Mouse (Mus musculus): ENCODE measurements at regions not wholly inside any gene's neighbourhood (a gene's known extent, or its start where the extent isn't known, plus 50 kb on each side); places are given as distances from the start of the nearest gene placed in this dataset.
A peak's percentile ranks its signal among the peaks of the same experiment; 100 is the strongest.

- no peak for ATAC-seq (replicated peaks; ENCODE audit: low FRiP score, low TSS enrichment, poor library complexity, severe bottlenecking)
These were observed 142.1 kb downstream of the Psmg1 start for GRCm38 (mm10) chr16:95848555-95849082.

- no peak for ATAC-seq (replicated peaks; ENCODE audit: low FRiP score, low TSS enrichment, poor library complexity, severe bottlenecking)
These were observed 142.8 kb downstream of the Psmg1 start for GRCm38 (mm10) chr16:95847765-95848483.

- ATAC-seq (replicated peaks; ENCODE audit: low FRiP score, low TSS enrichment, poor library complexity, severe bottlenecking) = no peak
These were observed 143.5 kb downstream of the Ets2 start for GRCm38 (mm10) chr16:95845323-95845860.

GRCm38 (mm10) chr16:95844691-95845090, 142.8 kb downstream of the Ets2 start:
- ATAC-seq (replicated peaks; ENCODE audit: low FRiP score, low TSS enrichment, poor library complexity, severe bottlenecking) = no peak

GRCm38 (mm10) chr16:95842766-95843165, 140.9 kb downstream of the Ets2 start:
- ATAC-seq (replicated peaks; ENCODE audit: low FRiP score, low TSS enrichment, poor library complexity, severe bottlenecking) = no peak

GRCm38 (mm10) chr16:95839512-95840253, 137.8 kb downstream of the Ets2 start:
- ATAC-seq (replicated peaks; ENCODE audit: low FRiP score, low TSS enrichment, poor library complexity, severe bottlenecking) = no peak

- ATAC-seq (replicated peaks; ENCODE audit: low FRiP score, low TSS enrichment, poor library complexity, severe bottlenecking) = no peak
These were observed 137.1 kb downstream of the Ets2 start for GRCm38 (mm10) chr16:95838886-95839430.

GRCm38 (mm10) chr16:95838478-95838846, 136.6 kb downstream of the Ets2 start:
- no peak for ATAC-seq (replicated peaks; ENCODE audit: low FRiP score, low TSS enrichment, poor library complexity, severe bottlenecking)

- ATAC-seq (replicated peaks; ENCODE audit: low FRiP score, low TSS enrichment, poor library complexity, severe bottlenecking) = no peak
These were observed 136.0 kb downstream of the Ets2 start for GRCm38 (mm10) chr16:95837723-95838477.

- ATAC-seq (replicated peaks; ENCODE audit: low FRiP score, low TSS enrichment, poor library complexity, severe bottlenecking) = no peak
These were observed 134.1 kb downstream of the Ets2 start for GRCm38 (mm10) chr16:95835941-95836340.

- ATAC-seq (replicated peaks; ENCODE audit: low FRiP score, low TSS enrichment, poor library complexity, severe bottlenecking) = no peak
These were observed 132.8 kb downstream of the Ets2 start for GRCm38 (mm10) chr16:95834556-95835288.

GRCm38 (mm10) chr16:95833455-95833854, 131.6 kb downstream of the Ets2 start:
- ATAC-seq (replicated peaks; ENCODE audit: low FRiP score, low TSS enrichment, poor library complexity, severe bottlenecking) = no peak

- no peak for ATAC-seq (replicated peaks; ENCODE audit: low FRiP score, low TSS enrichment, poor library complexity, severe bottlenecking)
These were observed 130.5 kb downstream of the Ets2 start for GRCm38 (mm10) chr16:95832346-95832739.

GRCm38 (mm10) chr16:95831566-95832345, 129.9 kb downstream of the Ets2 start:
- ATAC-seq (replicated peaks; ENCODE audit: low FRiP score, low TSS enrichment, poor library complexity, severe bottlenecking) = no peak

GRCm38 (mm10) chr16:95827402-95827737, 125.5 kb downstream of the Ets2 start:
- no peak; the same call in 1 of the 2 replicates for ATAC-seq (replicated peaks; ENCODE audit: low FRiP score, low TSS enrichment, poor library complexity, severe bottlenecking)

- ATAC-seq (replicated peaks; ENCODE audit: low FRiP score, low TSS enrichment, poor library complexity, severe bottlenecking) = no peak
These were observed 125.0 kb downstream of the Ets2 start for GRCm38 (mm10) chr16:95826681-95827401.

GRCm38 (mm10) chr16:95825723-95826122, 123.8 kb downstream of the Ets2 start:
- ATAC-seq (replicated peaks; ENCODE audit: low FRiP score, low TSS enrichment, poor library complexity, severe bottlenecking) = peak; percentile 76

All from megakaryocyte-erythroid progenitor cell, adult 5-6 weeks (primary cell).